Mouse (Mus musculus) limb, embryonic 12.5 days (tissue): ENCODE measurements around the gene Samd4. TPM values are rescaled to one million over a fixed set of nuclear protein-coding genes. Genes with fewer than 3 reads are reported as not detected.

Source experiments
- ATAC-seq: fragments of 200-750 bp; cut with Nextera tagmentation; 2 replicates; pipeline ENCODE4 v1.8.0; 2017; ENCODE audit warnings: low read depth, moderate TSS enrichment; ENCODE audit not compliant: insufficient number of reproducible peaks, insufficient read depth, low FRiP score, low TSS enrichment
- H3K27ac ChIP-seq: fragments of 300-500 bp; sonication (generic); 2 replicates; pipeline ENCODE4 v1.5.1; 2016; ENCODE audit warnings: mild to moderate bottlenecking, moderate library complexity
- H3K27me3 ChIP-seq: fragments of 300-500 bp; sonication (generic); 2 replicates; pipeline ENCODE4 v1.6.1; 2016; ENCODE audit warnings: mild to moderate bottlenecking, moderate library complexity
- H3K36me3 ChIP-seq: fragments of 300-500 bp; sonication (generic); 2 replicates; pipeline ENCODE4 v1.6.1; 2016; ENCODE audit warnings: mild to moderate bottlenecking, moderate library complexity
- H3K4me1 ChIP-seq: fragments of 300-500 bp; sonication (generic); replicated peaks from 2 replicates; pipeline ENCODE4 v1.6.1; 2016
- H3K4me2 ChIP-seq: fragments of 300-500 bp; sonication (generic); 2 replicates; pipeline ENCODE4 v1.6.1; 2016; ENCODE audit warnings: mild to moderate bottlenecking, moderate library complexity
- H3K4me3 ChIP-seq: fragments of 300-500 bp; sonication (generic); replicated peaks from 2 replicates; pipeline ENCODE4 v1.5.1; 2016; ENCODE audit warnings: mild to moderate bottlenecking
- H3K9ac ChIP-seq: fragments of 300-500 bp; sonication (generic); replicated peaks from 2 replicates; pipeline ENCODE4 v1.6.1; 2016; ENCODE audit warnings: mild to moderate bottlenecking, moderate library complexity
- H3K9me3 ChIP-seq: fragments of 300-500 bp; sonication (generic); 2 replicates; pipeline ENCODE4 v1.6.1; 2016; ENCODE audit warnings: mild to moderate bottlenecking, moderate library complexity
- WGBS: fragments of 180-500 bp; shearing (Covaris S2); methylation state at CpG from one replicate; pipeline ENCODE4 v1.1.7; 2016; 5-methylcytosine and 5-hydroxymethylcytosine counted together
- polyA plus RNA-seq: library from polyadenylated mRNA; unstranded; fragments of >200 nt; fragmentation: Nextera tagmentation; extraction: Ambion mirVana; gene quantifications from 2 replicates; pipeline ENCODE4 v1.2.1, GENCODE M21; 2016

The Samd4 gene
- polyA plus RNA-seq, 1 experiment from 2014 or later: 6.8 TPM

- H3K9ac ChIP-seq: no peak overlapping the region
- no peak overlapping the region for H3K27ac ChIP-seq
- H3K4me3 ChIP-seq: no peak overlapping the region
- no peaks in the 10 kb centered on the region for H3K27me3 ChIP-seq
- H3K9me3 ChIP-seq: no peaks in the 10 kb centered on the region
- no peaks in the 10 kb centered on the region for H3K36me3 ChIP-seq
- no peak overlapping the region for H3K4me2 ChIP-seq
- no peaks in the 10 kb centered on the region for H3K4me1 ChIP-seq
- WGBS: 91% methylated on average over 6 of the region's 6 CpGs
- ATAC-seq: no peak
These were observed 45.9 kb downstream of the Samd4 start for GRCm38 (mm10) chr14:46928556-46928955.

DNA sequence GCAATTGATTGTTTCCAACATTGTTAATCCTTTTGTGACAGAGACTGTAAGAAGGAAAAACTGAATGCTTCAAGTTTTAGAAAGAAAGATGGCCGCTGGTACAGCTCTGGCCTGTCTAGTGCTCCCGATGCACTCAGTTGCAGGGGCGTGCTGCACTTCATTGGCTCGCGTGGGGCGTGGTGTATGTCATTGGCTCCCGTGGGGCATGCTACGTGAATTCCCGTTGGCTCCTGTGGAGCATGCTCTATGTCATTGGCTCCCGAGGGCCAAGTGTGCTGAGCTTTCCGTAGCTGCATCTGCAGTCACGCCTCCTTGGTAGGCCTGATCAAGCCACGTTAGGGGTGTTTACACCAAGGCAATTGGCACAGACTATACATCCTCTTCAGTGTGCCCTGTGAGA lies 49.5 kb downstream of the Samd4 start:
- Histone ChIP-seq H3K4me1 (no peaks in the 10 kb centered on the region), H3K27me3 (no peaks in the 10 kb centered on the region), H3K27ac (no peak overlapping the region), H3K9ac (no peak overlapping the region), H3K4me2 (no peak overlapping the region), H3K4me3 (no peak overlapping the region), H3K36me3 (no peaks in the 10 kb centered on the region), H3K9me3 (no peaks in the 10 kb centered on the region)
- WGBS: 90% methylated on average over 13 of the region's 13 CpGs
- no peak for ATAC-seq

DNA sequence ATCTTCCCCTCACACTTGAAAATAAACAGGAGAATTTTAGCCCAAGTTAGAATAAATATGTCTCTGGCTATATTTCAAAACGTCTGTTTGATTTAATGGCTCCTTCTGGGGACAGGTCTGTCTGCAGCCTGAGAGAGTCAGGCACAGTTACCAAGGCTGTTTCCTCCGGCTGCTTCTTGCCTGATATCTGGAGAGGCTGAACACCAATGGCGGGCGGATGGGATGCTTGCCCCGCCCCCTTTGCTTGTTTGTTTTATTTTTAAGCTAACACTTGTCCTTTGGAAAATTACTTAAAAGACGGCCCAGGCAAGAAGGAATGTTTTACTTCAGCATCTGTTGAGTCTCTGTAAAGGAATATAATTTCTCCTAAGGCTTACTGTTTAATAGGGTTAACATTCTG lies 50.1 kb downstream of the Samd4 start:
- Histone ChIP-seq H3K4me2 (no peak overlapping the region), H3K27ac (no peak overlapping the region), H3K27me3 (no peaks in the 10 kb centered on the region), H3K9ac (no peak overlapping the region), H3K4me3 (no peak overlapping the region), H3K4me1 (no peaks in the 10 kb centered on the region), H3K36me3 (no peaks in the 10 kb centered on the region), H3K9me3 (no peaks in the 10 kb centered on the region)
- WGBS: 52% methylated on average over 6 of the region's 6 CpGs
- no peak for ATAC-seq

- Histone ChIP-seq H3K27me3 (no peaks in the 10 kb centered on the region), H3K36me3 (no peaks in the 10 kb centered on the region), H3K9me3 (no peaks in the 10 kb centered on the region), H3K27ac (peak overlapping the region; percentile 95), H3K4me1 (peaks cover 52% of the 10 kb centered on the region), H3K4me2 (peak overlapping the region; percentile 37), H3K4me3 (no peak overlapping the region), H3K9ac (no peak overlapping the region)
- ATAC-seq: peak; percentile 69
- WGBS: 27% methylated on average over 6 of the region's 6 CpGs
These were observed 58.4 kb downstream of the Samd4 start for GRCm38 (mm10) chr14:46941077-46941476.

- Histone ChIP-seq H3K27ac (peak overlapping the region; percentile 95), H3K36me3 (no peaks in the 10 kb centered on the region), H3K4me3 (no peak overlapping the region), H3K9ac (0 out of 2 replicates have a peak overlapping the region, but pooled peaks have one; percentile 18), H3K27me3 (no peaks in the 10 kb centered on the region), H3K4me1 (peaks cover 58% of the 10 kb centered on the region), H3K9me3 (no peaks in the 10 kb centered on the region), H3K4me2 (peak overlapping the region; percentile 37)
- 54% methylated on average over 23 of the region's 23 CpGs for WGBS
- ATAC-seq: peak; percentile 77
These were observed 59.5 kb downstream of the Samd4 start for GRCm38 (mm10) chr14:46941896-46942812.

DNA sequence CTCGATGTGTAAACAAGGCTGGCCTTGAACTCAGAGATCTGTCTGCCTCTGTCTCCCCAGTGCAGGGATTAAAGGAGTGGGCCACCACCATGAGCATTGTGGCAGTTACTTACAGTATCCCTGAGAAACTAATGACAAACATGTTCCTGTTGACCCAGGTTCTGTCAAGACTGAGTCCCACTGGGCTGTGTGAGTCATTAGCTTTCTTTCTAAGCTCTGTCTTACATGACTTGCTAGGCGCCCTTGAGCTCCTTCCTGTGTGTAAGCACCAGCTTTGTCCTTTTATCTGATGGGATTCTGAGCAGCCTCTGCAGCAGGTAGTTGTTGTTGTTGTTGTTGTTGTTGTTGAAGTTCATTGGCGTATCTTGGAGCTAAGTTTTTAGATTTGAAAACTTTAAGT lies 61.8 kb downstream of the Samd4 start:
- 82% methylated on average over 3 of the region's 3 CpGs for WGBS
- Histone ChIP-seq H3K27me3 (no peaks in the 10 kb centered on the region), H3K9me3 (no peaks in the 10 kb centered on the region), H3K4me2 (no peak overlapping the region), H3K9ac (no peak overlapping the region), H3K36me3 (no peaks in the 10 kb centered on the region), H3K27ac (no peak overlapping the region), H3K4me3 (no peak overlapping the region), H3K4me1 (peaks cover 58% of the 10 kb centered on the region)
- ATAC-seq: no peak

DNA sequence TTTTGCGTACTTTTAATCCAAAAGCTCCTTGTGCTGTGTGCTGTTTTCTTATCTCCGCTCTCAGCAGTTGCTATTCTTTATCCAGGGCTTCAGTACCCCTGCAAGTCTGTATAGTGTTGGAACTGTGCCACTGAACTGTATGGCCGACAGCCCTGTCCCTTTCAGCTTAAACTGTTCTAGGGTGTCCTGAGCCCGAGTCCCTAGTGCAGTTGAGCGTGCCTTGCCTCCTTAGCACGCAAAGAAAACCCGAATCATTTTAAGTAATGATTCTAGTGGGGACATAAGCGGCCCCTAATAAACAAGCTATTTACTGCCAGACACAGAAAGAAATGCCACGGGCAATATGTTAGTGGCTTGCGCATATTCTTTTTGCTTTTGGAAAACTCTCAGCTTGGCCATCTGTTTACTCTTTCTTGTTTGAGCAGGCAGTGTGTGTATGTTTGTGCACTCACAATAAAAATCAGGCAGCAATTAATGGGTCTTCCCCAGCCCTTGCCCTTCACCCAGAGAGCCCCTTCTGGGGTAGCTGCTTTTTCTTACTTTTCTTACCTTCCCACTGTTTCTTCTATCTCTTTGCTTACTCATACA lies 63.3 kb downstream of the Samd4 start:
- H3K27ac ChIP-seq: 0 out of 2 replicates have a peak overlapping the region, but pooled peaks have one; percentile 9
- no peaks in the 10 kb centered on the region for H3K36me3 ChIP-seq
- peaks cover 54% of the 10 kb centered on the region for H3K4me1 ChIP-seq
- H3K9ac ChIP-seq: no peak overlapping the region
- 0 out of 2 replicates have a peak overlapping the region, but pooled peaks have one; percentile 1 for H3K4me2 ChIP-seq
- no peaks in the 10 kb centered on the region for H3K9me3 ChIP-seq
- no peaks in the 10 kb centered on the region for H3K27me3 ChIP-seq
- H3K4me3 ChIP-seq: no peak overlapping the region
- WGBS: 60% methylated on average over 10 of the region's 10 CpGs
- no peak for ATAC-seq

DNA sequence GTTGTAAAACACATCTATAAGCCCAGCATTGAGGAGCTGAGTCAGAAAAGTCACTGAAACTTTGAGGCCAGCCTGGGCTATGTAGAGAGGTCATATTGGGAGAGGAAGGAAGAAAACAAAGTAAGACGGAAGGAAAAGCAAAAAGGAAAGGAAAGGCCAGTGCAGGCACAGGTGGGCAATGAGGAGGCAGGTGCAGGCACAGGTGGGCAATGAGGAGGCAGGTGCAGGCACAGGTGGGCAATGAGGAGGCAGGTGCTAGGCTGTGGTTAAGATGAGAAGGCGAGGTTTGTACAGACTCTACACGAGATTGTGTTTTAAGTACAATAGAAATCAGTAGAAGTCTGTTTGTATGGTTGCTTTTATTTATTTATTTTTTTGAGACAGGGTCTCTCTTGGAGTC lies 65.0 kb downstream of the Samd4 start:
- no peaks in the 10 kb centered on the region for H3K36me3 ChIP-seq
- no peak overlapping the region for H3K27ac ChIP-seq
- no peak overlapping the region for H3K9ac ChIP-seq
- ATAC-seq: no peak
- no peaks in the 10 kb centered on the region for H3K27me3 ChIP-seq
- peaks cover 41% of the 10 kb centered on the region for H3K4me1 ChIP-seq
- H3K4me3 ChIP-seq: no peak overlapping the region
- 87% methylated on average over 3 of the region's 3 CpGs for WGBS
- H3K4me2 ChIP-seq: no peak overlapping the region
- H3K9me3 ChIP-seq: no peaks in the 10 kb centered on the region

GRCm38 (mm10) chr14:46950527-46951384 lies 68.1 kb downstream of the Samd4 start:
- H3K36me3 ChIP-seq: no peaks in the 10 kb centered on the region
- no peak overlapping the region for H3K27ac ChIP-seq
- H3K4me2 ChIP-seq: no peak overlapping the region
- peaks cover 29% of the 10 kb centered on the region for H3K4me1 ChIP-seq
- no peaks in the 10 kb centered on the region for H3K27me3 ChIP-seq
- no peaks in the 10 kb centered on the region for H3K9me3 ChIP-seq
- ATAC-seq: peak; percentile 46
- WGBS: 63% methylated on average over 11 of the region's 11 CpGs
- no peak overlapping the region for H3K4me3 ChIP-seq
- no peak overlapping the region for H3K9ac ChIP-seq

- Histone ChIP-seq H3K27me3 (no peaks in the 10 kb centered on the region), H3K4me2 (no peak overlapping the region), H3K4me3 (no peak overlapping the region), H3K4me1 (peaks cover 27% of the 10 kb centered on the region), H3K27ac (no peak overlapping the region), H3K9me3 (no peaks in the 10 kb centered on the region), H3K9ac (no peak overlapping the region), H3K36me3 (no peaks in the 10 kb centered on the region)
- WGBS: 58% methylated on average over 2 of the region's 2 CpGs
- no peak for ATAC-seq
These were observed 69.6 kb downstream of the Samd4 start for GRCm38 (mm10) chr14:46952264-46952663.

GRCm38 (mm10) chr14:46955109-46955508 lies 72.5 kb downstream of the Samd4 start:
- no peak overlapping the region for H3K4me2 ChIP-seq
- no peak overlapping the region for H3K9ac ChIP-seq
- 74% methylated on average over 2 of the region's 2 CpGs for WGBS
- H3K4me1 ChIP-seq: peaks cover 32% of the 10 kb centered on the region
- H3K27ac ChIP-seq: no peak overlapping the region
- no peaks in the 10 kb centered on the region for H3K36me3 ChIP-seq
- ATAC-seq: no peak
- H3K4me3 ChIP-seq: no peak overlapping the region
- H3K27me3 ChIP-seq: no peaks in the 10 kb centered on the region
- no peaks in the 10 kb centered on the region for H3K9me3 ChIP-seq
